Mouse (Mus musculus): ENCODE data around the gene Rnf144b.

GRCm38 (mm10) chr13:47200011-47200670 lies 77.7 kb downstream of the Rnf144b start:
- TF ChIP-seq CTCF (IDR thresholded peaks at IDR 0.05; ENCODE audit: extremely low read depth, insufficient read length, insufficient replicate concordance, low read depth, low read length) = no peak
- no peak for TF ChIP-seq POLR2A (IDR thresholded peaks at IDR 0.05; ENCODE audit: low read depth, low read length)
